Mouse (Mus musculus): ENCODE measurements around the gene Vps35l.

- TF ChIP-seq CTCF (IDR thresholded peaks at IDR 0.05; ENCODE audit: low read depth, low read length) (no peak), POLR2A (IDR thresholded peaks at IDR 0.05; ENCODE audit: borderline replicate concordance, low read depth, low read length) (no peak)
These were observed 108.8 kb downstream of the Vps35l start for GRCm38 (mm10) chr7:118848796-118849195.
